Mouse (Mus musculus): ENCODE measurements around the gene Sult2a3.
"Not testable (repeated sequence)": the region's sequence is repeated elsewhere in the genome, so short reads cannot be mapped to it uniquely, and the experiment has no call there.

Gene Sult2a3

DNA sequence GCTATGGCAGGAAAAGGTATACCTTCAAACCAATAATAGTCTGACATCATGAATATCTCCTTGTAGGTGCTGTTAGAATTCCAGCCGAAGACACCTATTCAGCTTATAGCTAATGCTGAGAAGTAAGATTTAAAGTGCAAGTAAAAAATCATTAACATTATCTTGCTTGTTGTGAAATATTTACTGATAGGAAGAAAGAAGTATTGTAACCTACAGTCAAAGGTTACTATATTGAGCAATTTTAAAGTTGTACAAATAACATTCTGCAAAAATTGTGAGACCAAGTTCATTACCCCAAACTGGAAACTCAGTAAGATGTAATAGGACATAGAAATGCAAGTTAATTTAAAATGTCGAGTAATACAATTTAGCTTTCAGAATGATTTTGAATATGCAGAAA is at the start of gene Sult2a3:
TSS of gene Sult2a3 (minus strand) at position 101 of the 400 bp plus-strand sequence.
- no peak for DNase-seq

GRCm38 (mm10) chr7:14120436-14120835 is 2.4 kb downstream of the Sult2a3 start:
- DNase-seq = no peak

DNA sequence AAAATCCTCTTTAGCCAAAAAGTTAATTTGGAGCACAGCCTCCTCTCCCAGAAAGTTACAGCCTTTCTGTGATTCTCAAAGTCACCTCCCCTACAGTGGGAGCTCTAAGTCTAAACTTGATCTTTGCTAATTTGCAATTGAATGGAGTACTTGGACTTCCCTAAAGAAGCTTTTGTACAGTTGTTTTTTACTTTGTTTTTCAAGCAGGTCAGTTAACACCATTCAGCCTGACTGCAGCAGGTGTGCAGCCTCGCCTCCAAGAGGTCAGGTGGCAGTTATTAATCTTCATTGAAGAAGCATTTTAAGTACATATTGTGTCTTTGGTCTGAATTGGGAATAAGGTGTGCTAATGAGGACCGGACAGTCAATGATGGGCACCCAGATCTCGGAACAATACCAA is 3.0 kb downstream of the Sult2a3 start:
- not testable (repeated sequence) for DNase-seq

- DNase-seq = no peak
Observed at GRCm38 (mm10) chr7:14116761-14117160, 6.1 kb downstream of the Sult2a3 start.

GRCm38 (mm10) chr7:14114471-14114870 is 8.4 kb downstream of the Sult2a3 start:
- not testable (repeated sequence) for DNase-seq

- not testable (repeated sequence) for DNase-seq
Observed at GRCm38 (mm10) chr7:14047821-14048220, 75.0 kb downstream of the Sult2a3 start.

GRCm38 (mm10) chr7:14030831-14031230 is 92.0 kb downstream of the Sult2a3 start:
- not testable (repeated sequence) for DNase-seq

Measured in cerebellum, adult 8-10 months (tissue).